Mouse (Mus musculus) mouse trophoblast stem cell (cell line): ENCODE data around the gene Tmem266.

Source experiments
- in situ Hi-C, 2 experiments: fragments of 300-500 bp; cut with MseI, MboI; formaldehyde crosslinking; loops; 2 replicates in 1 of 2; 3 replicates in 1 of 2; pipeline ENCODE4 v1.15.1; 2025

The Tmem266 gene

DNA sequence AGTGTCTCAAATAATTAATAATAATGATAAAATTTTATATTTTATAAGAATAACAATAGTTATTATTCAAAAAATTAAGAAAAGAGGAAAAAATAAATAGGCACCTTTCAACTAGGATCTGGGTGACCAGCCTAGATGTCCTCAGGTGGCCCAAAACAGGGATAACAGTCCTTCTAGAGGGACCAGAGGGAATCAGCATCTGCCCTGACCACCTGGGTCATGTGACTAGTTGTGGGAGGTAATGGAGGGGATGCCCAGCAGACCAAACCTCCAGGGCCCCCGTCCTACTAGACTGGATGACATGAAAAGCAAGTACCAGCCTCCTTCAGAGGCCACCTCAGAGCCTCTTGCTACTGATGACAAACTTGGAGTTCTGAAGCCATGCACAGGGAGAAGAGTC lies 122.4 kb downstream of the Tmem266 start:
- in situ Hi-C loops, result no loop called here

DNA sequence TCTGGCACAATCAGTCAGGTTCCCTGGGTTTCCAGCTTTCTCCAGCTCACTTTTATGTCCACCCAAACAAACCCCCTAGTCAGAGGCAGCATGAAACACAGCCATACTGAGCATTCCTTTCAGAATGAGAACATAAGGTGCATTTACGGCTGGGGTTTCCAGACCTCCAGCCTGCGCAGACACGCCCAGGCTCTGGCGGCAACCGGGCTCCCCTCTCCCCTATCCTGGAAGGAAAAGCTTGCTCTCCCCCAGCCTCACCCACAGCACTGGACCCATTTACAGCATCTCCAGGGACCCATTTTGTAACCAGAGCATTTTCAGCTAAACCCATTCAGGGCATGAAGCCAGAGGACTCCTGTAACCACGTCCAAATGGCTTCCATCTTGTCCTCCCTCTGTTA lies 123.3 kb downstream of the Tmem266 start:
- in situ Hi-C loops, result no loop called here

DNA sequence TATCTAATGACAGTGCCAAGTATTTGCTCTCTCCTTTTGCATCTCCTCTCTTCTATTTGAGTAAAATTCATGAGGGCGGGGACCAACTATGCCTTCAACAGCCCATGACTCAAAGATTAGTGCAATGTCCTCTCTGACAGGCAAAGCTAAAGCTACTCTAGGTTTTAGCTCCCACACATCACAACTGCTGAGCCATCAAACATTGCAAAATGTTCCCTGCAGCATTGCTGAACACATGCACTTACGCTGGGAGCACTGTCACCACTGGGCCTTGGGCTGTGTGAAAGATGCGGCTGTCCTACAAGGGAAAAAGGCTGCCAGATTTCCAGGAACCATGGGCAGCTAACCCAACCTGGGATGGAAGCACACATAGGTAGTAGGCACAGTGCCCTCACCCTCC lies 124.7 kb downstream of the Tmem266 start:
- in situ Hi-C loops, result no loop called here

DNA sequence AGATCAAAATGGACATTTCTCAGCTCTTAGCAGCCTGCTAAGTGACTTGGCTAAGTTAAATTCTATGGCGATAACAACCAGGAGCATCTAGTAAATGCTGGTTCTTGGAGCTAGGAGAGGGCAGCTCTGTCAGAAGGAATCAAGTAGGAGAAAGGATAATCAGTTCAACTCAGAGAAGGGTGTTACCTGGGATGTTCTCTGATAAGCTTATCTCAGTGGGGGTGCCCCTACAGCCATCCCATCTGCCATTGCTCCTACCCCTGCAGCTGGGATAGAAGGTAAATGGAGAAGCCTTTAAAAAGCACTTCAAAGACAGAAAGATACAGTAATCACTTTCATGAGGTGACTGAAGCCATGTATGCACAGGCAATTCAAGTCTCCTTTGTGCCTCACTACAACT lies 126.2 kb downstream of the Tmem266 start:
- in situ Hi-C loops, result no loop called here

DNA sequence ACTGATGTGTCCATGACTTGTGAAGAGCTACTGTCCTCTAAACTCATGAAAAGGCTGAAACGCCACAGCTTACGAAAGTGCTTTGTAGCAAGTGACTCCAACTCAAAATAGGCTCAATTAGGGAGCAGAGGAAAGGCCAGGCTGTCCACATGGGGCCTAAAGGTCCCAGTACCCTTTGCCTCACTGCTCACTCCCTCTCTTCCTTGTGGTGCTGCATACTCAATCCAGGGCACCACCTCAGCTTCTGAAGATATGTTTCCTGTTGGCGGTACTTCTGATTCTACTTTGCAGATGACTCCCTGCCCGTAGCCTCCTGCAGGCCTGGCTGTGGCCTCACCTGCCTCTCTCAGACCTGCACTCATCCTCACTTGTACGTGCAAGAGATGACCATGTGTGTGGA lies 126.7 kb downstream of the Tmem266 start:
- in situ Hi-C loops, result no loop called here

DNA sequence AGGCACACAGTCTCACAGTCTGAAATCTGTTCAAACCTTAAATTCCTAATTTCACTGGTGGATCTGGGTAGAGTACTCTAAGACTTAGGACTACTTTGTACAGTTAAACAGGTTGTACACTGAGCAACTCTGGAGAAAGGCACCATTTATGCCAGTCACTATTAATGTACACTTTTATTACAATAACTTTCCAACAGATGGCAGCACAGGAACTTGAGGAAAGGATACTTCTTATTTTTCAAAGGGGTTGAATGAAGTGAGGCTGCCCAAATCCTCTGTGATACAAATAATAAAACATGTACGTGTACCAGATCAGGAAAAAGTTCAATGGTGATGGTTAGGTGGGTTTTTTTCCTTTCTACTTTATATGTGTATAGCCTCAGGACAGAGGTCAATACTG lies 141.7 kb downstream of the Tmem266 start:
- in situ Hi-C loops, result no loop called here

DNA sequence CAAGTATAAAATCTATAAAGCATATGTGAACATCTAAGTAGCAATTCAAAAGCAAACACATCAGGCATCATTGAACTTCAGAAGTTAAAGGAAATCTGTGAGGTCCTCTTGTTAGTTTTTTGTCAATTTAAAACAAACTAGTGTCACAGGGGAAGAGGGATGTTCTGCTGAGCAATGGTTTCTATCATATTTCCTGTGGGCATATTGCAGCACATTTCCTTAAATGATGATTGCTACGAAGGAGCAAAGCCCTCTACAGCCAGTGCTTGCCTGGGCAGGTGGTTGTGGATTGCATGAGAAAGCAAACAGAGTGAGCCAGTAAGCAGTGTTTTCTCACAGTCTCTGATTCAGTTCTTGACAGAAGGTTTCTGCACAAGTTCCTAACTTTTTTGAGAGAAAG lies 149.4 kb downstream of the Tmem266 start:
- in situ Hi-C loops, result no loop called here

DNA sequence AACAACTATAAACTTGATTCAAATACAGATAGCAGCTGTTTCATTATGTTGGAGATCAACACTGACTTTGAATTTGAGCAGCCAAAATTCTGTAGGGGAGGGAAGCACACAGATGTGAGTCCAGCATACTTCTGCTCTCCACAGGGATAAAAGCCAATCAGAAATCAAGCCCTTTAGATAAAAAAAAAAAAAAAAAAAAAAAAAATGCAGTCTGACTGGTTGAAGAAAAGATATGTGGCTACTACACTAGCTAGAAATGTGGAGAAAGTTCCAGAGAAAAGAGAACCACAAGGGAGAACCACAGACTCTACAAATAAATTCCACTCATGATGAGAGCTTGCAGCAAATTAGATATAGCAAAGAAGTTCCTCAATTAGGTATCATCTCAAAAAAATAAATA lies 152.0 kb downstream of the Tmem266 start:
- in situ Hi-C loops, result no loop called here

DNA sequence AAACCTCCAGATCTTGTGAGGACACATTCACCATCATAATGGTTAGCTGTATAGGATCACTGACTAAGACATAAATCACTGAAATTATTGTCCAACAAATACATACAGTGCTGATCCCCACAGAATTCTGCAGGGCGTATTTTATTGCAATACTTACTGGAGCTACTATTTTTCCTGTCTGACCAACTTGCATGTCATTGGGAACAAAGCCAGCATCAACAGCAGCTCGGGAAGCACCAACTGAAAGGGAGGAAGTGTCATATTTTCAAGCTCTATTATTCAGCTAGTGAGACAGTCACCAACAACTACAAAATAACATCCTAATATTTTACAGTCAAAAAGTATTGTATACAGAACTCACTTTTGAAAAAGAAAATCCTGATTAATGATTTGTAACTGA lies 155.4 kb downstream of the Tmem266 start:
- in situ Hi-C loops, result no loop called here
